Mouse (Mus musculus) T-helper 2 cell (primary cell): ENCODE results near the gene Gabarapl2.

ENCODE experiments used
- in situ Hi-C: fragments of 300-600 bp; cut with MboI, MseI; formaldehyde crosslinking; loops from one replicate; pipeline ENCODE4 v1.15.1; 2025; ENCODE audit warnings: high pct_unique_total_duplicates

The Gabarapl2 gene

DNA sequence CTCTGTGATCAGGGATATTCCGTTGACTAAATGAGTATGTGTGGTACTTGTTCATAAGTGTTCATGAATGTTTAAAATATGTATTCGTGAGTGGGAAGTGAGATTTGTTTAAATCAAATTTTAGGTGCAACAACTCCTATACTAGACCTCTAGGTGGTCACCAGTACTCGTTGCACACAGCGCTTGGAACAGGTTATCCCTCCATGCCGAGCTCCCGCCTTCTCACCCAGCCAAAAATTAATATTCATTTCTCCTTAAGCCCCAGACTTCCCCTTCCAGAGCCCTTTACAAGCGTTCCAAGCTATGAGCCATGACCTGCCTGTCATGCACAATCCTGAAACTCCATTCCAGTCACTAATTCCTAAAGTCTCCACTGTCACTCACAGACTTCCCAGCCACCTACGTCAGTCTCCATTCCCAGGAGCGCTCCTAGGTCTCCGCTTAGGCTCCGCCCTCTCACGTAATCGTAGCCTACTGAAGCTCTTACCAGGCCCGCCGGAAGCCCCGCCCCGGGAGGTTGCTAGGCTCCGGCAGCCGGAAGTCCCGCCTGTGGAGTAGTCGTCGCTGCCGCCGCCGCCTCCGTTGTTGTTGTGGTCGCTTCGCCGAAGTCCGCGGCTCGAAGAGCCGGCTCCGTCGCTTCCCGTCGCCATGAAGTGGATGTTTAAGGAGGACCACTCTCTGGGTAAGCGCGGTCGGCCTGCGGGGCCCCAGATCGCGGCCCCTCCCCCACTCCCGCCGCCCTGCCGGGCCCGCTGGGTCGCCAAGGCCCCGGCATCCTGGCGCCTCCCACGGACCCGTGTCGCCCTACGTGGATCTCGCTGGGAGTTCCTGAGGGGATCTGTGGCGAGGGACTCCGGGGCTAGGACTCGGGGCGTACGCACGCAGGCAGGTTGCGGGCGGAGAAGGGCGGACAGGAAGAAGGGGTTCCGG lies at the start of gene Gabarapl2:
Gene Gabarapl2 (plus strand): TSS at position 533 of the 930 bp plus-strand sequence.
- in situ Hi-C loops, result loop anchor here (5.0 kb wide), 1 partner anchor 52 kb away; the partner anchor contains the start of gene Adat1

DNA sequence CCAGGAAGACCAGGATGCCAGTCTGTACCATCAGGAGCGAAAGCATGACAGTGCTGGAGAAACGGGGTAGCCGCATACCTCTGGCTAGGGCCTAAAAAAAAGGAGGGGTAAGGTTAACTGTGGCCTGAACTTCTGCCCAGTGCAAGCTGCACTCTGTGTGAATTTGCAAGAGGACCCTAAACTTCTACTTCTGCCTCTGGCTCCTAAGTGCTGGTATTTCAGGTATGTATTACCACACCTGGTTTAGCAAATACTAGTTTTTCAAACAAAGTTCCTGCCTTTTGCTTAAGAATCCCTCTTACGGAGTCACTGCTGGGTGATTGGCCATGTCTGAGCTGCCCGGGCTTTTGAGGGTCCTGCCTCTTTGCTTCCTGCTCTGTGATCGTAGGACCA lies 49.6 kb upstream of the Gabarapl2 start:
- in situ Hi-C loops, result no loop called here

DNA sequence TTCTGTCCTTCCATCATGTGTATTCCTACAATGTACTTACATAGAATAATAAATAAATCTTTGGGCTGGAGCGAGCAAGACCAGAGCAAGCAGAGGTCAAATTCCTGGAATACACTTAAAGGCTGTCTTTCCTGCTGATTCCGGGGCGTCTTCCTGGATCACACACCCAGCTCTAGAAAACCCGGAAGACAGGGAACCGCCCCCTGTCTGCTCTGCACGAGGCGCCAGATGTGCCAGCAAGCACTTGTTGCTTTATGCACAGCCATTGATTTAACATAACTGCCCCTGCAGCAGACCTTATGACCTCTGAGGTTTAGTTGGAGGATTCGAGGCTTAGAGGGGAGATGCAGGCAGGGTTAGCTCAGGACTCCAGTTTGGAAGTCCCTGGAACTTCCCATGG lies 48.5 kb upstream of the Gabarapl2 start:
- in situ Hi-C loops, result no loop called here

DNA sequence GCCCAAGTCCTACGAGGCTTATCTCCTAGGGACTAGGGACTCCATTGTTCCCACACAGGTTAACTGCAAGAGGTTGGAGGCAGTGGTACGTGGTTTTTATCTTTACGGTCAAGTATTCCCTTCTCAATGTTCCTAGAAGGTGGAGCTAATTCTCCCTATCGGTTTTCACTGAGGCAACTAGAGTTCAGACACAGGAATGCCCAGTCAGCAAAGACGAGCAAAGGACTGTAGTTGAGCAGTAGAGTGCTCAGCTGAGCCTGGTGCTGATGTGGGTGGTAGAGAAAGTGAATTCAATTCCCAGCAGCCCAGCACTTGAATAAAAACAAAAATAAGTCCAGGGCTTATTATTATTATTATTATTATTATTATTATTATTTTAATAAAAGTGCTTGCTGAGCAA lies 47.9 kb upstream of the Gabarapl2 start:
- in situ Hi-C loops, result no loop called here

DNA sequence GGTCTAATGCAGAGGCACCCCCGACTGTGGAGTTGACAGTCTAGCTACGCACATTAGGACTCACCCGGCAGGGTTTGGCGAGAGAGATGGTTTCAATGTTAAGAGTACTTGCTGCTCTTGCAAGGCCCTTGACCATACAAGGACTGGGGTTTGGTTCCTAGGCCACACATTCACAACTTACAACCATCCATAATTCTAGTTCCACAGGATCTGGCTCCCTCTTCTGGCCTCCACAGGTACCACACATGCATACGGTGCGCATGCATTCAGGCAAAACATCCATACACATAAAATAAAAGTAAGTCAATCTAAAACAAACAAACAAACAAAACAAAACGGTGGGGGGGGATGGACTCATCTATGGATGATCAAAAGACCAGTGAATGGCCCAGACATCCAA lies 45.5 kb upstream of the Gabarapl2 start:
- in situ Hi-C loops, result no loop called here

DNA sequence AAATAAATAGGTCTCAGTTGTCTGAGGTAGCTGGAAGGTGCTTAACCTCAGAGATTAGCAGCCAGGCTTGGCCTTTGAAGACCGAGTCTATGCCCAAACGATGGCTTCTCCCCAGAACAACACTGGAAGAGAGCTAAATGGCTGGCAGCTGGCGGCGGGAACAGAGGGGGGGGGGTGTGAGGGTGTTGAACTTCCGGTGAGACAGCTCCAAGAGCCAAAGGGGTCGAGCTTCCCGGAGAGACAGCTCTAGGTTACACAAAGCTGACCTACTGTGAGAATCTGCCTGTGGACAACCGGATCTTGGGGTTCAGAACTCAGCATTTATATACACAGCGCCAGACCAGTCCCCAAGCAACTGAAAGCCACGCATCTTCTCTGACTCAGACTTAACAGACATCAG lies 41.9 kb upstream of the Gabarapl2 start:
- in situ Hi-C loops, result no loop called here

DNA sequence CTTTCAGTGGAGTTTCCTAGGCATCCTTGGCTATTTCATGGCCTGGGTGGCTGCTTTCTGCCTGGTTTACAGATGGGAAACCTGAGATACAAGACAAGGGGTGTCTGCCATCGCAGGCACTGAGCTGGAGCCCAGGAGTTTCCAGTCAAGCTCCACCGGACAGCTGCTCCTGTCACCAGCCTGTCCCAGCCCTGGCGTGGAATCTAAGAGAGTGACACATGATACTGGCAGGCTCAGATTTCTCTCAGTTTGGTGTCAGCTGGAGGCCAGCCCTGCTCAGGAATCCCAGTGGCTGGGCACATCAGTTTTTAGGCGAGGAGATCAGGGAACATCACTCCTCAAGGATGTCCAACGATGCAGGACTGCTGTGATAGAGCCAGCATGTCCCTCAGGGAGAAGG lies 38.4 kb upstream of the Gabarapl2 start:
- in situ Hi-C loops, result no loop called here

DNA sequence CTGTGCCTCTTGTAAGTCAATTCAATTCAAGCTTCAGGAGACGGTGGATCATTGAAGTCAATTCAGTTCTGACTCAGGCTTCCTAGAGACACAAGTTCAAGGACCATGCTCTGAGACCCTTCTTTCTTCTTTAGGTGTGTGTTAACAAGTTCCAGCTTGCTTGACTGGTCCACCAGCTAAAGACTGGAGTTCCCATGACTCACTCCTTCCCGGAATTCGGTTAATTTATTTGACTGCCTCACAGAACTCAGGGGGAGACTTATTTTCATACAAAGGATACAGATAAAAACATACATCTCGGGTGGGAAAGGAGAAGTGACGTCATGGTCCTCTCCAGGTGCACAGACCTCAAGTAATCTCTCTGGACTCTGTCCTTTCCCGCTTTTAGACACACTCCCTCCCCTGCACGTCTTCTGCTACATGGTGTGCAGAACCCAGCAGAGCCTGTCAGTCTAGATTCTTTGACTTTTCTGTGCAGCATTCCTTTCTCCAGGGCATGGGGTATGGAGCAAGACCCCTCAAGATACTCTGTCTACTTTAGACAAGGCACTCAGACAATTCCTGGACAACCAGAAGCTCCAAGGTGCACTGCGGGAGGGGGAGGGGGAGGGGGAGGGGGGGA lies 34.9 kb upstream of the Gabarapl2 start:
- in situ Hi-C loops, result no loop called here

DNA sequence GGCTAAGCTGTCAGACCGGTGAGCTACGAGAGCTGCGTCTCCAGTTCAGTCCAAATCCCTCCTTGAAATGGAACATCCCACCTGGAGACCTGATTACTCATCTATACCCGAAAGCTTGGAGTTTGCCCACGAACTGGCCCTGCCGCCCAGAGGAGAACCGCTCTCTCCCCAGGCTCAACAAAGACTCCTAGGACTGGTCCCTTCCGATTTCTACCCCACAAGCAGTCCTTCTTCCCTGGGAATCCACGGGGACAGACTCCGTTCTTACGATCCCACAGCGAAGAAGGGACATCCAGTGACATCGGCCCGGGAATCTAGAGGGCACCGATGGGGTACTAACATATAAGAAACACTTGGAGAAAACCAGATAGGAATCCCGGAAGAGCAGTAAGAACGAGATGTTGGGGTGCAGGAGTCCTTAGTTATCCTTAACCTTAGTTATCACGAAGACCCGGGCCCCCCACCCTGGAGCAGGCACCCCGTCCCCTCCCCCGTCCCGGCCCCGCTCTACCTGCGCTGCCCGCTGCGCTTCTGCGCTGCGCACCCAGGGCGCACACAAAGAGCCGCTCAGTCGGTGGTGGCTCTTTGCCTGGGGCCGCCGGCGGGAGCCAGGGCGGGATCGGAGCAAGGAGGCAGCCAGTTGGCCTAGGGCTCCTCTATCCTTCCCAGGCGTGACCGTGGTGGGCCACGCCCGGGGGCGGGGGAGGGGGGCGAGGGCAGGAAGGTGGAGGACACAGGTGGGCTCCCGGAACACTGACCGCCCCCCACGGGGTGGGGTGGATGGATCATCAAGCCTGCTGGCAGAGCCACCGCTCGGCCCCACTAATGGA lies 30.7 kb upstream of the Gabarapl2 start, which contains the start of gene Chst5:
Gene Chst5 (minus strand): TSS at position 827 of the 830 bp plus-strand sequence.
- in situ Hi-C loops, result no loop called here

DNA sequence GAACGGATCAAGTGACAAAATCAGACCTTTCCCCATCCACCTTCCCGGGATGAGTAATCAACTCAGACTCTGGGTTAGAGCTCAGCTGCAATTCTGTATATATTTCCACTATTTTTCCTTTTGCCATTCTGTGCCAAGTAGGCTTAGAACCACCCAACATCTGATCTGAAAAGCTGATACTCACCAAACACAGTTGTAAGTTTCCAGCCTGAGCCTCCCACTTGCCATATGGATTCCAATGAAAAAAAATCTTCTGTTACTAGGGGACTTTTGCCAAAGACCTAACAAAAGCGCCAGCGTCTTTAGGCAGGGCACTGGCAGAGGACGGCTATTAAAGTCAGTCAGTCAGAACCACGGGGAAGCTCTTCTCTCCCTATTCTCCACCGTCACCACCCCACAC lies 28.9 kb upstream of the Gabarapl2 start:
- in situ Hi-C loops, result no loop called here

DNA sequence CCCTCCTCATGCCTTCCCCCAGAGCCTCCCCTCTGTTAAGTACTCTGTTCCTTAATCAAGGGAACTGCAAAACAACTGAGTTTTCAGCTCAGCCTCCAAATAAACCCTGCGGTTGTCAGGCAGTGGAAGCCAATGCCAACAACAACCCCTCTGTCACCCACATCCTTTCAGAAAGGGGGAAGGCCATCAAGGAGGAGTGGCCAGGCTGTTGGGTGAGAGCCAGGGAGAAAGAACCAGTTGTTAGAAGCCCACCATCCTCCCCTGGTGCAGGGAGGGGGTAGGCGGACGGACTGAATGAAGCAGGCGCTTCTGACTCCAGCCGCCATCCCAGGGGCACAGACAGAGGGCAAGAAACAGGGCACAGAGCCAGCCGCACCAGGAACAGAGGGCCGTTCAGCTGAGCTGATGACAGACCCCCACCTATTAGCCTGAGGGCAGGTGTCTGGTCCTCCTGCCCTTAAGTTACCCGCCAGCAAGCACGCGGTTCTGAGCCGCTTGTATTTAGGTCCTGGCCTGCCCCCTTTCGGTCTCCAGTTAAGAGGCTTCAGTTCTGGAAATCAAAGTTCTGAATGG lies 27.6 kb upstream of the Gabarapl2 start:
- in situ Hi-C loops, result no loop called here

DNA sequence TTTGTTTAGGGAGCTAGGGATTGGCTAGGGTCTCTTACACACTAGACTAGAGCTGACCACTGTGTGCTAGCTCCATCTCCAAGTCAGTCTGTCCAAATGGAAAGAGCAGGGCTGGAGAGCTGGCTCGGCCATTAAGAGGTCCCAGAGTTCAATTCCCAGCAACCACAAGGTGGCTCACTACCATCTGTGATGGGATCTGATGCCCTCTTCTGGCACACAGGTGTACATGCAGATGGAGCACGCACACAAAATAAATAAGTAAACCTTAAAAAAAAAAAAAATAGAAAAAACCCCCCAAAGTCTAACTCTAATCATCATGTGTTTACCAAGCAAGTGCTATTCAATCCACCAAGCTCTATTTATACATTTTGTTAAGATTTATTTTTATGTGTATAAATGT lies 20.8 kb upstream of the Gabarapl2 start:
- in situ Hi-C loops, result no loop called here

DNA sequence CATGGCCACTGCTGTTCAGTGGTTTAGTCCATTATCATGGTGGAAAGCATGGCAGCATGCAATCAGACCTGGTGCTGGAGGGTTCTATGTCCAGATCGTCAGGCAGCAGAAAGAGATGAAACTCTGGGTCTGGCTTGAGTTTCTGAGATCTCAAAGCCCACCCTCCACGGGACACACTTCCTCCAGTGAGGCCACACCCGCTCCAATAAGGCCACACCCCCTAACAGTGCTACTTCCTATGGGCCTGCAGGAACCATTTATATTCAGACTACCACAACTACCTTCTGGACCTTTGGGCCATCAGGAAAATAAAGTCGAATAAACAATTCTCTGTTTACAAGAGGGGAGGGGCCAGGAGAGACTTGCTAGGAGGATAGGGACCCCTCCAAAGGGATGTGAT lies 19.5 kb upstream of the Gabarapl2 start:
- in situ Hi-C loops, result no loop called here

DNA sequence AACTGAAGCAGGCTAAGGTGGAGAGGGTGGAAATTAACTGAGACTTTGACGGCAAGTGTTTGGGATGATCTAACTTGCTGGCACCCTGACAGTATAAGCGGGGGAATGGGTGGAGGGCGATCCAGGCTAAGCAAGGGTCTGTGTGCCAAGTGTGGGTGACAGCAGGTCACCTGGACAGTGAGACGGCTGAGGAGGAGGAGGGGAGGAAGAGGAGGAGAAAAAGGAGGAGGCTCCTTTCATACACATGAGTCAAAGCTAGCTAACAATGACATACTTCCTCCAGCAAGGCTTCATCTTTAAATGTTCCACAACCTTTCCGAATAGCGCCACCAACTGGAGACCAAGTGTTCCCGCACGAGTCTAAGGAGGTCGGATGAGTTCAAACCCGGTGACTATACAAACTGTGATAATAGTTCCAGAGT lies 17.1 kb upstream of the Gabarapl2 start:
- in situ Hi-C loops, result no loop called here

DNA sequence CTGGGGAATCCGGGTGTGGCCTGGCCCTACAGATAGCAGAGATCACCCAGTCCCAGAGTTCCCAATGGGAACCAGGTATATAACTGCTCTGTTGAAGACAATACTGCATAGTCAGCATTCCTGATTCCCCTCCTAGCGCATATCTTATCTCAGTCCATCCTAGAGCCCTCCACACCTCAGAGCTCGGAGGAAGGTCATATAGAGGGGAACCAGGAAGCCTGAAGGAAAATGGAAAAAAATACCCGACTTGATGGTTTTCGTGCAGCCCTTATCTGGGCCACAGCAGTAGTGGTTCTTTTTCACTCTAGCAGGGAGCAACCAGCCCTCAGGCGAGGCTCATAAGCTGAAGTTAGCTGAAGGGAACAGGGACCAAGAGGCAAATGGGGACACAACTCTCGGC lies 15.5 kb upstream of the Gabarapl2 start:
- in situ Hi-C loops, result no loop called here

DNA sequence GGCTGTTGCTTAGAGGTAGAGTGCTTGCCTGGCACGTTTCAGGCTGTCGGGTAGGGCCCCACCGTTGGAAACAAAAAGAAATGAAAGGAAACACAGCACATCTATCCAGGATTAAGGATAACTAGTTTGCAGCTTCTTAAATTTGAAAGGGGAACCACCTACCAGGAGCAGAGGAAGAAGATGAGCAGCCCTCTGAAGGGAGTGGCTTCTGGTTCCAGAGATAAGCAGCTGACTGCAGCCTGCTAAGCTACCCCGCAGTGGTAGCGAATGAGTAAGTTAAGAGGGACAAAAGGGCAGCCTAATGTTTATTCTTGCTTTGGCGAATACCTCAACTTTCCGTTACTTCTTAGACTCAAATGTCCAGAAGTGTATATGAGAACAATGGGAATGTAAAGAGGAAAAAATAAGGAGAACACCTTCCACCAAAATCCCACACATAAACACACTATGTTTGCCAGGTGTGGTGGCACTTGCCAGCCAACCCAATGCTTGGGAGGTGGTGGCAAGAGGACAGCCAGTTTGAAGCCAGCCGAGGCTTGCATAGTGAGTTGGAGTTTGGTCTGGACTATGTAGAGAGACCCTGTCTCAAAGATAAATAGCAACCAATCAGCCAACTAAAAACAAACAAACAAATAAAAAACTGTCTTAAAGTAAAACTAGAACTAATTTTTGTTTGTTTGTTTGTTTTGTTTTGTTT lies 10.7 kb upstream of the Gabarapl2 start:
- in situ Hi-C loops, result no loop called here

DNA sequence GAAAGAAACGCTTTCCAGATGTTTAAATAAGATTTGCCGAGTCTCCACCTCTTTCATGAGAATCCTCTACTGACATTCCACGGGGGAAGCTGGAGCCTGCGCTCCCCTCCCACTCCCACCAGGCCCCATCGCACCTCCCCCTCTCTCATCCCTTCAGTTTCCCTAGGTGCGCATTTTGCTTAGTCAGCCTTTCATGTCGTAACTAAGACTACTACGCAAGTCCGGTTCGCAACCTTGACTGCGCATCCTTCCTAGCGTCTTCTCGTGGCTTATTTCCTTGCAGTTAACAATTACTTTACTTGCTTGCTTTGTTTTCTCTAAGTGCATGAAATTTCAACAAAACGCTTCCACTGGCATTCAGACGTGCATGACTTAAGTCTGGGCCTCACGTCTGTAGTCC lies 8.8 kb upstream of the Gabarapl2 start:
- in situ Hi-C loops, result no loop called here

DNA sequence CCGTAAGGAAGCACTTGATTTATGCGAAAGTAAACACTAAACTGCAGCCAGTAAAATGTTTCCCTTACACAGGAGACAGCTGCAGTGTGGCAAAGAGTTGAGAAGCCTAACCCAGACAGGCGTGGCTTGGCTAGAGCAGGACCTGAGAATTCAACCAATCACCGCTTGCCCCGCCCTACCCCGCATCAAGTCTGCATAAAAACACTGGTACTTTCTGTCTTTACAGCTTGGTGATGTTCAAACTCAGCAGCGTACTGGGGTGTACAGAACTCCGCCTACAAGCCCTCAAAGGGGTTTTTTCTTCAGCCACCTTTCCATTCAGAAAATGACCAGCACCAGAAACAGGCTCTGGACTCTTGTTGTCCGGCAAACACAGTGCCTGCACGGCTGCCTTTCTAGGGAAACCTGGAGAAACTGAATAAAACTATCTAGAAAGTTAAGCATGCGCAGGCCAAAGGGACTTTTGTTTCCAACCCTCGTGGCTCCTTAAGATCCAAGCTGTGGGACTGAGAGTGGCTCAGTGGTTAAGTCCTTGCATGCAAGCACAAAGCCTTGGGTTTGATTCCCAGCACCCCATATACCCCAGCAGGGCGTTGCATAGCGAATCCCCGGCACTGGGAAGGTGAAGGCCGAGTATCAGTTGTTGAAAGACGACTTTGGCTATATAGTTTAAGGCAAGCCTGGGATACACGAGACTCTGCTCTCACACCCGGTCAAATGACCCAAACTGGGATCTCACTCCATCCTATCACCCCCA lies 7.7 kb upstream of the Gabarapl2 start:
- in situ Hi-C loops, result no loop called here

DNA sequence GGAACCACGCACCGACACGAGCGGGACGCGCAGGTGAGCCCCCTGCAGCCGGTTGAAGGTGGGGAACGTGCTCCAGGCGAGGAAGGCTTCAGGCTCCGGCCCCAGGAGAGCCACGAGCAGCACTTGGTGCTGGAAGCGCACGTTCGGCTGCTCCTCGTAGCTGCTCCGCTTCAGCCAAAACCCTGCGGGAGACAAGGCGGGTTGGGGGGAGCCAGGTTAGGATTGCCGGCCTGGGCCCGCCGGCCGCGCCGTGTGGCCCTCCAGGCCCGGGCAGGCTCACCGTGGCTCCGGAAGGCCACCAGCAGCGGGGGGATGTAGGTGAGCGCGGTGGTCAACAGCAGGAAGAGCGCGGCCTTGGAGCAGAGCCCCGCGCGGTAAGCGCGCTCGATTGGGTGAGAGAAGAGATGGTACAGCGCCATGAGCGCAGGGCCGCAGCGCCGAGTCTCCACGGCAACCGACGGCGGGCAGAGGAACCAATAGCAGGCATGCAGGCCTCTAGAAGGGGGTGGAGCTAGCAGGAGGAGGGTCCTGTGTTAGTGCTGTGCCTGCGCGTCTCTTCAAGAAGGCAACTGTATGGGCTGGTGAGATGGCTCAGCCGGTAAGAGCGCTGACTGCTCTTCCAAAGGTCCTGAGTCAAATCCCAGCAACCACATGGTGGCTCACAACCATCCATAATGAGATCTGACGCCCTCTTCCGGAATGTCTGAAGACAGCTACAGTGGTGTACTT lies 7.0 kb upstream of the Gabarapl2 start, which contains the start of gene Tmem231:
Gene Tmem231 (minus strand): TSS at position 534 of the 729 bp plus-strand sequence.
- in situ Hi-C loops, result no loop called here

DNA sequence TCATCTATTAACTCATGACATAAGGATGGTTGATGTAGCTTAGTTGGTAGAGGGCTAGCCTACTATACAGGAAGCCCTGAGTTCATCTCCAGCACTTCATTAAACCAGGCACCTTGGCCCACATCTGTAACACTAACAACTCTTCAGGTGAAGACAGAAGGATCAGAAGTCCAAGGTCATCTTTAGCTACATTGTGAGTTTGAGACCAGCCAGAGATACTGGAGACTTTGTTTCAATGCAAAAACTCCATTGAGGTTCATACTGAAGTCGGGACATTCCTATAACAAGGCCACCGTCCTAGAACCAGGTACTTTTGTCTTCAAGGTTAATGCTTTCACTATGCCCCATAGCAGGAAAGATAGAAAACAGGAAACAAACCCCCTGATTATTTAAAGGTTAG lies 6.3 kb upstream of the Gabarapl2 start:
- in situ Hi-C loops, result no loop called here
